8 mouse cellular contexts compared by ENCODE assay signal in genomic region chr7:67549073-67549561, GRCm38 (mm10).
A peak's percentile ranks its signal among the peaks of the same experiment; 100 is the strongest.
DNase-seq lines count a peak whose midpoint lies in the region; ATAC-seq lines count a peak whose summit lies in the region.

No protein-coding gene starts in this region.

- peak; percentile 87 for DNase-seq in MN1 (ENCODE audit: low spot score)
- peak; percentile 95 for DNase-seq in cerebellum, adult 9-10 months
- DNase-seq in frontal cortex, adult 2 months (ENCODE audit: extremely low spot score in 1 of 2, low spot score in 1 of 2) = peak; percentile 74 to 91
- DNase-seq in layer of hippocampus, adult 8-10 months (ENCODE audit: low spot score in 2 of 2) = peak; percentile 83 to 84
- peak; percentile 86 for DNase-seq in lung, postnatal 14 days
- peak; percentile 44 for DNase-seq in retina, adult 2 months (ENCODE audit: low read depth, low spot score)
- DNase-seq in thymus, postnatal 4 days = peak; percentile 79

- peak; percentile 77 to 81 for ATAC-seq in hematopoietic stem cell, adult 5-6 weeks (replicated peaks in 1 of 2; ENCODE audit: insufficient read depth in 1 of 2, low FRiP score in 2 of 2, low TSS enrichment in 1 of 2, low read depth in 1 of 2, poor library complexity in 2 of 2, severe bottlenecking in 2 of 2)

Comparison
In these comparisons a context has a peak if more than half of its experiments do, and no peak if none do; other contexts are left out.
1. Peak in every context shown above with its lines: DNase-seq and ATAC-seq.
2. DNase-seq: peak in every context shown above with its lines; median percentile 95 in cerebellum, adult 9-10 months; 87 in MN1; 86 in lung, postnatal 14 days; 84 in layer of hippocampus, adult 8-10 months; 82 in frontal cortex, adult 2 months; 79 in thymus, postnatal 4 days; 44 in retina, adult 2 months.